Mouse (Mus musculus): ENCODE measurements around the gene Pdap1. TPM values are rescaled to one million over a fixed set of nuclear protein-coding genes. Genes with fewer than 3 reads are reported as not detected.
"Not testable (repeated sequence)": the region's sequence is repeated elsewhere in the genome, so short reads cannot be mapped to it uniquely, and the experiment has no call there.

Gene Pdap1
- total RNA-seq, 4 experiments from 2014 or later: 70.8 to 100.0 (median 83.5) TPM

DNA sequence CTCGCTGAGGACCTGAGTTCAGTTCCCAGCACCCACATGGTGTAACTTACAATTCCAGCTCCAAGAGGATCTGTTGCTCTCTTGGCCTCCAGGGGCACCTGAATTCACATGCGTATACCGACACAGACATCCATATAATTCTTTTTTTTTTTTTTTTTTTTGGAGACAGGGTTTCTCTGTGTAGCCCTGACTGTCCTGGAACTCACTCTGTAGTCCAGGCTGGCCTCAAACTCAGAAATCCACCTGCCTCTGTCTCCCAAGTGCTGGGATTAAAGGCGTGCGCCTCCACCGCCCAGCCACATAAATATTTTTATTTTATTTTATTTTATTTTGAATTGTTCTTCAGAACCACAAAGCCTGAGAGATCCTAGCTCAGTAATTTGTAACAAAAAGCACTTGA lies 56.8 kb downstream of the Pdap1 start:
- DNase-seq (ENCODE audit: low spot score in 2 of 2): not testable (repeated sequence)

DNA sequence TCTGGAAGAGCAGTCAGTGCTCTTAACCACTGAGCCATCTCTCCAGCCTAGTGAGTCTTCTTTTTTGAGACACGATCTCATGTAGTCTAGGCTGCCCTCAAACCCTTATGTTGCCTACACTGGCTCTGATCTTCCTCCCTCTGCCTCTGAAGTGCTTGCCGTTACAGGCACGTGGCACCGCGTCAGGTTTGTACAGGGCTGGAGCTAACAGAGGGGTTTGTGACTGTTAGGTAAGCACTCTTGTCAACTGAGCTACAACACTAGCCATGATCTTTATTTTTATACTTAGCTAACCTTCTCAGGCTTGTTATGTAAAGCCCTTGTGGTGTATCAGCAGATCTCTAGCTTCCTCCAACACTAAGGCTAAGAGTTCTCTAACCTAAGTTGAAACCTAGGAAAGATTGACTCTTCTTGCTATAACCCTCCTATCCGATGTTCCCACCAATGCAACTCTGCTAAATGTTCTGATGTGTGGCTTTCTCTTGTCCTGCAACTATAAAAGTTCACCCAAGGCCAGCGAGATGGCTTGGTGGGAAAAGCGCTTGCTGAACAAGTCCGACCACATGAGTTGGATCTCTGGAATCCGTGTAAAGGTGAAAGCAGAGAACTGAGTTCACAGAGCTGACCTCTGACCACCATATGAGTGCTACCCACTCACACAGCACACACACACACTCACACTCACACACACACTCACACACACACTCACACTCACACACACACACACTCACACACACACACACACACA lies 58.0 kb downstream of the Pdap1 start:
- no peak for DNase-seq (ENCODE audit: low spot score in 2 of 2)

Other genes with a start within 250 kb of the Pdap1 start
- 10 to 100 TPM; 29.7 to 35.4 (median 31.0) TPM for gene Smurf1, start 174.4 kb downstream of the Pdap1 start, total RNA-seq (2022)
- gene Gm4871, start 107.5 kb downstream of the Pdap1 start, total RNA-seq (2022): not detected
- gene 1700018F24Rik, start 97.2 kb downstream of the Pdap1 start, total RNA-seq (2022): not detected
- gene Arpc1a, start 56.4 kb downstream of the Pdap1 start, total RNA-seq (2022): 100 to 1,000 TPM; 223 to 245 (median 243) TPM
- not detected for gene Kpna7, start 56.2 kb downstream of the Pdap1 start, total RNA-seq (2022)
- gene Arpc1b, start 26.0 kb downstream of the Pdap1 start, total RNA-seq (2022): 10 to 100 TPM; 16.9 to 66.2 (median 37.8) TPM
- 10 to 100 TPM; 67.8 to 76.8 (median 73.0) TPM for gene Bud31, start 124 bp upstream of the Pdap1 start, total RNA-seq (2022)
- 10 to 100 TPM; 19.1 to 28.7 (median 24.0) TPM for gene Ptcd1, start 26.9 kb upstream of the Pdap1 start, total RNA-seq (2022)
- 10 to 100 TPM; 24.9 to 30.7 (median 25.6) TPM for gene Cpsf4, start 27.0 kb upstream of the Pdap1 start, total RNA-seq (2022)
- gene Atp5j2, start 51.8 kb upstream of the Pdap1 start, total RNA-seq (2022): 100 to 1,000 TPM; 217 to 378 (median 300) TPM
- gene Zkscan14, start 61.6 kb upstream of the Pdap1 start, total RNA-seq (2022): 10 to 100 TPM; 11.9 to 14.0 (median 12.9) TPM
- gene Zkscan5, start 64.3 kb upstream of the Pdap1 start, total RNA-seq (2022): 10 to 100 TPM; 10.2 to 12.4 (median 10.6) TPM
- 10 to 100 TPM; 29.7 to 30.8 (median 30.4) TPM for gene Zfp655, start 91.5 kb upstream of the Pdap1 start, total RNA-seq (2022)
- gene Zscan25, start 140.3 kb upstream of the Pdap1 start, total RNA-seq (2022): 10 to 100 TPM; 18.2 to 25.7 (median 22.3) TPM
- under 1 TPM in 2 of 4 experiments, not detected in 2; 0.32 to 0.43 TPM for gene Cyp3a57, start 205.0 kb upstream of the Pdap1 start, total RNA-seq (2022)